Mouse (Mus musculus) heart, embryonic 16.5 days (tissue): ENCODE data around the gene Kansl1l. TPM values are rescaled to one million over a fixed set of nuclear protein-coding genes. Genes with fewer than 3 reads are reported as not detected.
A peak's percentile ranks its signal among the peaks of the same experiment; 100 is the strongest.

Source experiments
- ATAC-seq: fragments of 200-750 bp; cut with Nextera tagmentation; replicated peaks from 2 replicates; pipeline ENCODE4 v1.8.0; 2017; ENCODE audit warnings: moderate number of reproducible peaks; ENCODE audit not compliant: insufficient read depth, low FRiP score; ENCODE audit errors: extremely low read depth
- H3K27ac ChIP-seq: fragments of 300-500 bp; sonication (generic); 2 replicates; pipeline ENCODE4 v1.5.1; 2014; ENCODE audit warnings: mild to moderate bottlenecking, low read length, control low read depth, moderate library complexity
- H3K27me3 ChIP-seq: fragments of 300-500 bp; sonication (generic); 2 replicates; pipeline ENCODE4 v1.6.1; 2014; ENCODE audit warnings: low read length, mixed read lengths; ENCODE audit not compliant: control insufficient read depth, insufficient read depth
- H3K36me3 ChIP-seq: fragments of 300-500 bp; sonication (generic); 2 replicates; pipeline ENCODE4 v1.6.1; 2014; ENCODE audit not compliant: control insufficient read depth, insufficient read depth
- H3K4me1 ChIP-seq: fragments of 300-500 bp; sonication (generic); 2 replicates; pipeline ENCODE4 v1.6.1; 2014; ENCODE audit warnings: low read length, mixed read lengths; ENCODE audit not compliant: control insufficient read depth, insufficient read depth
- H3K4me2 ChIP-seq: fragments of 300-500 bp; sonication (generic); 2 replicates; pipeline ENCODE4 v1.6.1; 2014; ENCODE audit warnings: low read depth, mild to moderate bottlenecking, control low read depth, low read length
- H3K4me3 ChIP-seq: fragments of 300-500 bp; sonication (generic); 2 replicates; pipeline ENCODE4 v1.5.1; 2014; ENCODE audit warnings: mild to moderate bottlenecking, control low read depth, low read length
- H3K9ac ChIP-seq: fragments of 300-500 bp; sonication (generic); 2 replicates; pipeline ENCODE4 v1.6.1; 2014; ENCODE audit warnings: low read length, control low read depth
- H3K9me3 ChIP-seq: fragments of 300-500 bp; sonication (generic); replicated peaks from 2 replicates; pipeline ENCODE4 v1.6.1; 2016; ENCODE audit warnings: low read length; ENCODE audit not compliant: control insufficient read depth
- WGBS: fragments of 180-500 bp; shearing (Covaris S2); extraction: QIAGEN DNeasy Blood & Tissue Kit; methylation state at CpG from one replicate; pipeline ENCODE4 v1.1.7; 2014; 5-methylcytosine and 5-hydroxymethylcytosine counted together
- polyA plus RNA-seq: library from polyadenylated mRNA; unstranded; fragments of >200 nt; fragmentation: Nextera tagmentation; extraction: Ambion mirVana; gene quantifications from 2 replicates; pipeline ENCODE4 v1.2.1, GENCODE M21; 2015

Kansl1l gene
- polyA plus RNA-seq, 1 experiment from 2014 or later, result 13.1 TPM

GRCm38 (mm10) chr1:66821966-66822365 lies 4.6 kb upstream of the Kansl1l start:
- H3K9ac ChIP-seq, result no peak overlapping the region
- H3K9me3 ChIP-seq, result no peaks in the 10 kb centered on the region
- 79% methylated on average over 9 of the region's 9 CpGs for WGBS
- H3K27ac ChIP-seq, result no peak overlapping the region
- ATAC-seq, result no peak
- peaks cover 5% of the 10 kb centered on the region; the same call in 1 of the 2 replicates for H3K36me3 ChIP-seq
- H3K4me2 ChIP-seq, result no peak overlapping the region
- H3K4me1 ChIP-seq, result peaks cover 6% of the 10 kb centered on the region
- H3K4me3 ChIP-seq, result no peak overlapping the region
- H3K27me3 ChIP-seq, result no peaks in the 10 kb centered on the region

- WGBS, result 14% methylated on average over 7 of the region's 7 CpGs
- no peak for ATAC-seq
- peaks cover 3% of the 10 kb centered on the region; the same call in 1 of the 2 replicates for H3K36me3 ChIP-seq
- no peak overlapping the region for H3K4me2 ChIP-seq
- H3K27ac ChIP-seq, result no peak overlapping the region
- no peaks in the 10 kb centered on the region for H3K27me3 ChIP-seq
- H3K9ac ChIP-seq, result no peak overlapping the region
- H3K9me3 ChIP-seq, result no peaks in the 10 kb centered on the region
- peaks cover 6% of the 10 kb centered on the region for H3K4me1 ChIP-seq
- no peak overlapping the region for H3K4me3 ChIP-seq
These were observed 2.9 kb upstream of the Kansl1l start for GRCm38 (mm10) chr1:66820241-66820640.

GRCm38 (mm10) chr1:66817865-66818315 lies 528 bp upstream of the Kansl1l start:
- ATAC-seq, result peak; percentile 18
- peaks cover 13% of the 10 kb centered on the region for H3K4me1 ChIP-seq
- H3K4me2 ChIP-seq, result peak overlapping the region; percentile 72
- H3K4me3 ChIP-seq, result peak overlapping the region; percentile 94
- under 1% methylated on average over 20 of the region's 20 CpGs for WGBS
- no peaks in the 10 kb centered on the region for H3K9me3 ChIP-seq
- no peaks in the 10 kb centered on the region for H3K36me3 ChIP-seq
- peak overlapping the region; percentile 88 for H3K9ac ChIP-seq
- H3K27ac ChIP-seq, result peak overlapping the region; percentile 99
- no peaks in the 10 kb centered on the region for H3K27me3 ChIP-seq

- Histone ChIP-seq H3K9me3 (no peaks in the 10 kb centered on the region), H3K4me1 (peaks cover 13% of the 10 kb centered on the region), H3K27me3 (no peaks in the 10 kb centered on the region), H3K27ac (peak overlapping the region; percentile 99), H3K4me3 (peak overlapping the region; percentile 94), H3K4me2 (peak overlapping the region; percentile 84), H3K36me3 (no peaks in the 10 kb centered on the region), H3K9ac (peak overlapping the region; percentile 95)
- 1% methylated on average over 48 of the region's 63 CpGs for WGBS
- peak; percentile 82 for ATAC-seq
These were observed 417 bp downstream of the Kansl1l start for GRCm38 (mm10) chr1:66816837-66817452.

GRCm38 (mm10) chr1:66815941-66816777 lies 1.2 kb downstream of the Kansl1l start:
- Histone ChIP-seq H3K27me3 (no peaks in the 10 kb centered on the region), H3K4me3 (peak overlapping the region; percentile 94), H3K4me2 (peak overlapping the region; percentile 84), H3K27ac (peak overlapping the region; percentile 99), H3K4me1 (peaks cover 13% of the 10 kb centered on the region), H3K9ac (peak overlapping the region; percentile 94), H3K36me3 (no peaks in the 10 kb centered on the region), H3K9me3 (no peaks in the 10 kb centered on the region)
- under 1% methylated on average over 39 of the region's 39 CpGs for WGBS
- ATAC-seq, result peak; percentile 12

- Histone ChIP-seq H3K27me3 (no peaks in the 10 kb centered on the region), H3K4me2 (peak overlapping the region; percentile 58), H3K9me3 (no peaks in the 10 kb centered on the region), H3K27ac (peak overlapping the region; percentile 60), H3K9ac (no peak overlapping the region), H3K4me3 (peak overlapping the region; percentile 2; the same call in 1 of the 2 replicates), H3K4me1 (peaks cover 17% of the 10 kb centered on the region), H3K36me3 (no peaks in the 10 kb centered on the region)
- no peak for ATAC-seq
- WGBS, result 48% methylated on average over 8 of the region's 8 CpGs
These were observed 2.6 kb downstream of the Kansl1l start for GRCm38 (mm10) chr1:66814756-66815155.

- Histone ChIP-seq H3K36me3 (peaks cover 2% of the 10 kb centered on the region; the same call in 1 of the 2 replicates), H3K4me2 (no peak overlapping the region), H3K9ac (no peak overlapping the region), H3K4me1 (peaks cover 18% of the 10 kb centered on the region), H3K27ac (no peak overlapping the region), H3K4me3 (no peak overlapping the region), H3K9me3 (no peaks in the 10 kb centered on the region; the same call in 1 of the 2 replicates), H3K27me3 (no peaks in the 10 kb centered on the region)
- ATAC-seq, result no peak
- WGBS, result 84% methylated on average over 1 of the region's 1 CpGs
These were observed 4.2 kb downstream of the Kansl1l start for GRCm38 (mm10) chr1:66813191-66813590.

GRCm38 (mm10) chr1:66806821-66807220 lies 10.5 kb downstream of the Kansl1l start:
- Histone ChIP-seq H3K9ac (no peak overlapping the region), H3K27ac (no peak overlapping the region), H3K27me3 (no peaks in the 10 kb centered on the region), H3K4me2 (no peak overlapping the region), H3K4me3 (no peak overlapping the region), H3K36me3 (peaks cover 2% of the 10 kb centered on the region; the same call in 1 of the 2 replicates), H3K4me1 (peaks cover 11% of the 10 kb centered on the region), H3K9me3 (no peaks in the 10 kb centered on the region; the same call in 1 of the 2 replicates)
- ATAC-seq, result no peak
- whole genome bisulfite sequencing, result 85% methylated on average over 1 of the region's 1 CpGs

GRCm38 (mm10) chr1:66805408-66805807 lies 12.0 kb downstream of the Kansl1l start:
- Histone ChIP-seq H3K27me3 (no peaks in the 10 kb centered on the region), H3K27ac (no peak overlapping the region), H3K9me3 (no peaks in the 10 kb centered on the region; the same call in 1 of the 2 replicates), H3K4me1 (peaks cover 11% of the 10 kb centered on the region), H3K9ac (no peak overlapping the region), H3K4me3 (no peak overlapping the region), H3K4me2 (no peak overlapping the region), H3K36me3 (peaks cover 11% of the 10 kb centered on the region)
- no peak for ATAC-seq
- WGBS, result 98% methylated on average over 1 of the region's 1 CpGs
